Mouse (Mus musculus): Measurements from ENCODE around the gene Dlx3. TPM values are rescaled to one million over a fixed set of nuclear protein-coding genes. Genes with fewer than 3 reads are reported as not detected.

Dlx3 gene
- polyA plus RNA-seq, 1 experiment from 2014 or later, result 0.38 TPM

DNA sequence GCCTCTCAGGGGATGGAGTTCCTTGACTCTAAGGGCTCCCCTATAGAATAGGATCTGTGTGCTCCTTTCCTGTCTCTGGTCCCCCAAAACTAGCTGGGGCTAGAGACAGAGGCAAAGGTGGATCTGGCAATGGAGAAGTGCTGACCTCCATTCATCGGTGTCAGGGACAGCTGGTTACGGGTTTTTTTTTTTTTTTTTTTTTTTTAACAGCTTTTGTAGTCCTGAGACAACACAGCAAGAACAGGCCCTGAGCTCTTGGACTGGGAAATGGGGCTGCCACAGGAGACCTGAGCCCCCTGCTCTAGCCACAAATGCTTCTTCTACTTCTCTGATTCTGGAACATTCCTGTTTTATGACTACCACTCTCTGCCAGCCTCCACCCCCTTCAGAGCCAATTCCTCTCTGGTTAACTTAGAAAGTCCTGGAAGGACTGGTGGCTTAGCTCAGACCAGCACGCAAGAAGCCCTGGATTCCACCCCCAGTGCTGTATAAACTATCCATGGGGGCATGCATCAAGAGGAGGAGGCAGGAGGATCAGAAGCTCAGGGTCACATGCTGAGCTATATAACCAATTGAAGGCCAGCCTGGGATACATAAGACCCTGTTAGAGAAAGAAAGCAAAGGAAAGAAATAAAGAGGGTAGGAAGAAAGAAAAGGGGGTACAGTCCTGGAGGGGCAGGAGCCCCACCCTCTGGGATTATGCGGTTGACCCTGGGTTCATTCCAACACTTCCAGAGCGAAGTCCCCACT lies 21.4 kb upstream of the Dlx3 start:
- no peak for ATAC-seq
- no peaks in the 10 kb centered on the region for H3K27me3 ChIP-seq (ENCODE audit: control insufficient read depth, insufficient read depth, low read depth, low read length)
- no peaks in the 10 kb centered on the region for H3K36me3 ChIP-seq (ENCODE audit: control insufficient read depth, insufficient read depth, low read length)
- H3K4me2 ChIP-seq (ENCODE audit: low read length), result no peak overlapping the region
- H3K9ac ChIP-seq (ENCODE audit: low read depth, low read length), result no peak overlapping the region
- no peaks in the 10 kb centered on the region for H3K9me3 ChIP-seq (replicated peaks; ENCODE audit: control insufficient read depth, low read length, poor library complexity, severe bottlenecking)
- H3K4me3 ChIP-seq (ENCODE audit: low read depth, low read length), result no peak overlapping the region
- WGBS, result 80% methylated on average over 5 of the region's 5 CpGs
- no peaks in the 10 kb centered on the region for H3K4me1 ChIP-seq (ENCODE audit: control insufficient read depth, insufficient read depth, low read length)
- H3K27ac ChIP-seq (ENCODE audit: low read length), result no peak overlapping the region

DNA sequence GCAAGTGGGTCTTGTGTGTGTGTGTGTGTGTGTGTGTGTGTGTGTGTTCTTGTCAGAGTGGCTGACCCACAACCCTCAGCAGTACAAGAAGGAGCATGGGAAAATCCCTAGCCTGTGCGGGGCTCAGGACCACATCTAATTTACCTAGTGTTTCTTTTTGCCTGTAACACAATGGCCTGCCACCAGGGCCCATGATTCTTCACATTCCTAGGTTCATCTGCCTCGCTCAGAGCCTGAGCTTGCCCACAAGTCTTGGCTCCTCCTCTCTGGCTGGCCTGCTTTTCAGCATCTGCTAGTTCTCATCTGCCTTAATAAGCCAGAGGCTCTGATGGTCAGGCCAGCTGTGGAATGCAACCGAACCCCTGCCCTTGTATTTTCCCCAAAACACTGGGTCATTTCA lies 19.5 kb upstream of the Dlx3 start:
- H3K36me3 ChIP-seq (ENCODE audit: control insufficient read depth, insufficient read depth, low read length), result no peaks in the 10 kb centered on the region
- peaks cover 2% of the 10 kb centered on the region for H3K4me1 ChIP-seq (ENCODE audit: control insufficient read depth, insufficient read depth, low read length)
- no peak for ATAC-seq
- no peak overlapping the region for H3K9ac ChIP-seq (ENCODE audit: low read depth, low read length)
- H3K4me3 ChIP-seq (ENCODE audit: low read depth, low read length), result no peak overlapping the region
- H3K4me2 ChIP-seq (ENCODE audit: low read length), result no peak overlapping the region
- no peak overlapping the region for H3K27ac ChIP-seq (ENCODE audit: low read length)
- no peaks in the 10 kb centered on the region for H3K9me3 ChIP-seq (replicated peaks; ENCODE audit: control insufficient read depth, low read length, poor library complexity, severe bottlenecking)
- no peaks in the 10 kb centered on the region for H3K27me3 ChIP-seq (ENCODE audit: control insufficient read depth, insufficient read depth, low read depth, low read length)
- WGBS, result 32% methylated on average over 3 of the region's 3 CpGs

DNA sequence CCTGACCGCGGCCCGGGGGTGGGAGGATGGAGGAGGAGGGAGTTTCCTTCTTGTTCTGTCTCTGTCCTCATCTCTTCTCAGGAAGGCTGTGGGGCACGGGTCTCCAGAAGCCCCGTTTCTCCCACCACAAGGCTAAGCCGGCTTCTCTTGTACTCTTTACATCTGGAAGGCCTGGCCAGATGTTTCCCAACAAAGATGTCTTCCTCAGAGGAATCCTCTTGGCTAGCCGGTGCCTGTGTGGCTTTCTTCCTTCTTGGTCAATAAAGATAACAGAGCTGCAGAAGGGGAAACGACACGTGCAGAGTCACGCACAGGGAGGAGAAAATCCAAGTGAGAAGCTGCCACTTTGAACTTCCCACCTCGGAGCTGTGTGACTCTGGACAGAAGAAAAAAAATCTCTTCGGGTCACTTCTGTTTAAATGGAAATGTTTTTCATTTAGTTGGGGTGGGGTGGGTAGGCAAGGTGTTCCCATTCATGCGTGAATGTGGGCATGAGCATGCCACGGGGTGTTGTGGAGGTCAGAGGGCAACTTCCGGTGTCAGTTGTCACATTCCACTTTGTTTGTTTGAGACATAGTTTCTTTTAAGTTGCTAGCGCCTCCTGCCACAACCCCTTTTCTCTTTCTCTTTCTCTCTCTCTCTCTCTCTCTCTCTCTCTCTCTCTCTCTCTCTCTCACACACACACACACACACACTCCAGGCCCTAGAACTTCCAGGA lies 18.7 kb upstream of the Dlx3 start:
- H3K9ac ChIP-seq (ENCODE audit: low read depth, low read length), result no peak overlapping the region
- no peaks in the 10 kb centered on the region; the same call in 1 of the 2 replicates for H3K27me3 ChIP-seq (ENCODE audit: control insufficient read depth, insufficient read depth, low read depth, low read length)
- peaks cover 2% of the 10 kb centered on the region for H3K4me1 ChIP-seq (ENCODE audit: control insufficient read depth, insufficient read depth, low read length)
- no peak overlapping the region for H3K27ac ChIP-seq (ENCODE audit: low read length)
- no peak for ATAC-seq
- H3K36me3 ChIP-seq (ENCODE audit: control insufficient read depth, insufficient read depth, low read length), result no peaks in the 10 kb centered on the region
- no peak overlapping the region for H3K4me2 ChIP-seq (ENCODE audit: low read length)
- WGBS, result 26% methylated on average over 16 of the region's 16 CpGs
- H3K4me3 ChIP-seq (ENCODE audit: low read depth, low read length), result no peak overlapping the region
- no peaks in the 10 kb centered on the region for H3K9me3 ChIP-seq (replicated peaks; ENCODE audit: control insufficient read depth, low read length, poor library complexity, severe bottlenecking)

DNA sequence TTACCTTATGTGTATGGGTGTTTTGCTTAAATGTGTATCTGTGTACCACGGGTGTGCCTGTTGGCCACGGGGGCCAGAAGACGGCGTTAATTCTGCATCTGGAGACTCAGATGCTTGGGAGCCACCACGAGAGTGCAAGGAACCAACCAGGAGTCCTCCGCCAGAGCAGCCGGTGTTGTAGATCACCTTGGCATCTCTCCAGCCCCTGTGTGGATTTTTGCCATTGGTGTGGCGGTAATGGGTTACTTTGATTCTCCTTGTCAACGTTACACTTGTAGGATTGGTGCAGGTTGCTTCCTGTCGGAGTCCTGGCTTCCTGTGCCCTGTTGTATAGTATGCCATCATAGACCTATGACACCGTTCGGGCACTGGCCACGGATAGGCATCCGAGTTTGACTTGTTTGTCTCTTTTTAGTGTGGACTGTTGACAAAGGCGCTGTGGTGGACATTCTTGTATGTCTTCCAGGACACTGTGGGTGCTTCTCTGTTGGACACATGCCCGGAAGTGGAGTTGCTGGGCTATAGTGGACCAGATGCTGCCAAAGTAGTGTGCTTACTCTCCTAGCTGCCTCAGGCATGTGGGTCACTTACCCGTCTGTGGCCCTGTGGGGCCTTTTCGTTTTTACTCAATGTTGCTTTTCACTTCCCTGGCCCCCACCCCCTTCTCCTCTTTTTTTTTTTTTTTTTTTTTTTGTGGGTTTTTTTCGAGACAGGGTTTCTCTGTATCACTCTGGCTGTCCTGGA lies 17.6 kb upstream of the Dlx3 start:
- no peak for ATAC-seq
- 93% methylated on average over 19 of the region's 19 CpGs for WGBS
- no peaks in the 10 kb centered on the region for H3K9me3 ChIP-seq (replicated peaks; ENCODE audit: control insufficient read depth, low read length, poor library complexity, severe bottlenecking)
- no peak overlapping the region for H3K4me3 ChIP-seq (ENCODE audit: low read depth, low read length)
- no peak overlapping the region for H3K27ac ChIP-seq (ENCODE audit: low read length)
- H3K36me3 ChIP-seq (ENCODE audit: control insufficient read depth, insufficient read depth, low read length), result no peaks in the 10 kb centered on the region
- H3K4me1 ChIP-seq (ENCODE audit: control insufficient read depth, insufficient read depth, low read length), result peaks cover 6% of the 10 kb centered on the region
- H3K27me3 ChIP-seq (ENCODE audit: control insufficient read depth, insufficient read depth, low read depth, low read length), result no peaks in the 10 kb centered on the region; the same call in 1 of the 2 replicates
- no peak overlapping the region for H3K9ac ChIP-seq (ENCODE audit: low read depth, low read length)
- no peak overlapping the region for H3K4me2 ChIP-seq (ENCODE audit: low read length)

DNA sequence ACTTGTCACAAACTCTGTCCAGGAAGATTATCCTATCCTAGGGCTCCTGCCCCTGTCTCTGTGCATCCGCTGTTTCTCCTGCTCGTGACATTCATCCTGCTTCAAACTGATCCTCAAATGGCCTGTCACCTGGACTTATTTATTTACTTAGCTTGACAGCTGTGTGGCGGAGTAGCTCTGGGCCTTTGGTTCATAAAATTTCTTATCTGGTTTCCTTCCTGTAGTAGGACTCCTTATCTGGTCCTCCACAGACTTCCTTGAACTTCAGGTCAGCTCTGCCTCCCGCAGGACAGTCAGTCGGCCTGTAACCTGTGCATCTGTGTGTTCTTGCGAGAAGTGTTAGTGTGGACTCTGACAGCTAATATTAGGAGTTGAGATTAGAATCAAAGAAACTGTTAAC lies 15.7 kb upstream of the Dlx3 start:
- no peaks in the 10 kb centered on the region; the same call in 1 of the 2 replicates for H3K27me3 ChIP-seq (ENCODE audit: control insufficient read depth, insufficient read depth, low read depth, low read length)
- no peak overlapping the region for H3K27ac ChIP-seq (ENCODE audit: low read length)
- H3K9me3 ChIP-seq (replicated peaks; ENCODE audit: control insufficient read depth, low read length, poor library complexity, severe bottlenecking), result no peaks in the 10 kb centered on the region
- no peak overlapping the region for H3K4me2 ChIP-seq (ENCODE audit: low read length)
- ATAC-seq, result no peak
- no peaks in the 10 kb centered on the region for H3K36me3 ChIP-seq (ENCODE audit: control insufficient read depth, insufficient read depth, low read length)
- WGBS, result 72% methylated on average over 6 of the region's 6 CpGs
- H3K4me1 ChIP-seq (ENCODE audit: control insufficient read depth, insufficient read depth, low read length), result peaks cover 6% of the 10 kb centered on the region
- H3K9ac ChIP-seq (ENCODE audit: low read depth, low read length), result no peak overlapping the region
- no peak overlapping the region for H3K4me3 ChIP-seq (ENCODE audit: low read depth, low read length)

DNA sequence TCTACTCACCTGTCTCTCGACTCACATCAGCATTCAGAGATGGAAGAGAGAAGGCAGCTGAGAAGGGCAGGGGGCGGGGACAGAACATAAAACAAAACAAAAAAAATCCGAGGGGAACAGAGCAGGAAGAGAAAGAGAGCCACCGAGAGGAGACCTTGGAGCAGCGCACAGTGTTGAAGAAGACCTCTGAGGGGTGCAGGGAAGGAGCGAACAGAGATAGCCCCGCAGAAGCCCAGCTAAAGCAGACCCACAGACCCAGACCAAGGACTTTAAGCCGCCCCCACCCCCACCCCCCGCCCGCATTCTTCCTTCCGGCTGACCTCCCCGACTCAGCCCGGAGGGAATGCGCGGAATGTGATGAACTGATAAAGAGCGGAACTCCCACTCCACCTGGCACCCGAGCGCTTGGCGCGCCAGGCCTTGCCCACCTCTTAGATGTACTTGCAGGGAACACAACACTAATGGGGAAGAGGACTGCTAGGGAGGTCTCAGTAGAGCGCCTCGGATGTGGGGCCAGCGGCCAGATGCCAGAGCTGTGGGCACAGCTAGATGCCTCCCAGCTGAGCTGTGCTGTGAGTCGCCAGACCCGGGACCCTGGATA lies 14.5 kb upstream of the Dlx3 start:
- Histone ChIP-seq H3K4me1 (ENCODE audit: control insufficient read depth, insufficient read depth, low read length) (peaks cover 6% of the 10 kb centered on the region), H3K36me3 (ENCODE audit: control insufficient read depth, insufficient read depth, low read length) (no peaks in the 10 kb centered on the region), H3K4me2 (ENCODE audit: low read length) (peak overlapping the region; percentile 42), H3K9ac (ENCODE audit: low read depth, low read length) (no peak overlapping the region), H3K27me3 (ENCODE audit: control insufficient read depth, insufficient read depth, low read depth, low read length) (no peaks in the 10 kb centered on the region; the same call in 1 of the 2 replicates), H3K4me3 (ENCODE audit: low read depth, low read length) (no peak overlapping the region), H3K27ac (ENCODE audit: low read length) (no peak overlapping the region), H3K9me3 (replicated peaks; ENCODE audit: control insufficient read depth, low read length, poor library complexity, severe bottlenecking) (no peaks in the 10 kb centered on the region)
- WGBS, result 6% methylated on average over 25 of the region's 25 CpGs
- ATAC-seq, result no peak

DNA sequence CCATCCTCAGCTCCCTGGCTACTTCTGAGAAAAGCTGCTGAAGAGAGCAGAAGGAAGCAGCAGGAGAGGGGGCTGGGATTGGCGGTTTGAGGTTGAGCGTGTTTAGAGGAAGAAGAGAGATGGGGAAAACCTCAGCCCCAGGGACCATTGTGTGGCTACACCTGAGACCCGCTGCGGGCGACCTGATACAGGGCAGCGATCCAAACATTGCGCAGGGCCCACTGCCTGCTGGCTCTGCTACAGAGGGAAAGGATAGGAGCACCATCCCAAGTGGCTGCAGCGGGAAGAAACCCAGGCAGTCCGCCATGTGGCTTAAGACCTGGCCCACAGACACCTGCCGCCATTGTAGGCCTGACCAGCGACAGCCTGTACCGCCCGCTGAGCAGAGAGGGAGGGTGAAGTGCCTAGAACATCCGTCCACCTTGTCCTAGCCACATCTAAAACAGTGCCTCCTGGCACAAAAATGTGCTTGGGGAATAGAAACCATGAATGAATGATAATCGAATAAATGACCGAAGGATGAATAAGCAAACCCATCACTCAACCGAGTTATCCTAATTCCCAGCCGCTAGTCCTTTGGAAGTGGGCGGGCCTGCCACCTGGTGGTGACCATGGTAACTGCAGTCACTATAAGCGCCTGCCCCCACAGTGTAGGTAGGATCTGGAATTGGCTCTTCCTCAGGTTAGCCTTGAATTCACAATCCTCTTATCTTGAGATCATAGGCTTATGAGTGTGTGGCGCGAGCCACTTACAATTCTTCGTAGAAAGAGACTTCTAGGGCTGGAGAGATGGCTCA lies 13.3 kb upstream of the Dlx3 start:
- peak overlapping the region; percentile 22; the same call in 1 of the 2 replicates for H3K4me2 ChIP-seq (ENCODE audit: low read length)
- no peaks in the 10 kb centered on the region for H3K9me3 ChIP-seq (replicated peaks; ENCODE audit: control insufficient read depth, low read length, poor library complexity, severe bottlenecking)
- H3K27ac ChIP-seq (ENCODE audit: low read length), result no peak overlapping the region
- no peak overlapping the region for H3K9ac ChIP-seq (ENCODE audit: low read depth, low read length)
- 33% methylated on average over 23 of the region's 23 CpGs for WGBS
- H3K36me3 ChIP-seq (ENCODE audit: control insufficient read depth, insufficient read depth, low read length), result no peaks in the 10 kb centered on the region
- H3K4me1 ChIP-seq (ENCODE audit: control insufficient read depth, insufficient read depth, low read length), result peaks cover 6% of the 10 kb centered on the region
- no peak overlapping the region for H3K4me3 ChIP-seq (ENCODE audit: low read depth, low read length)
- ATAC-seq, result peak; percentile 67
- no peaks in the 10 kb centered on the region; the same call in 1 of the 2 replicates for H3K27me3 ChIP-seq (ENCODE audit: control insufficient read depth, insufficient read depth, low read depth, low read length)

DNA sequence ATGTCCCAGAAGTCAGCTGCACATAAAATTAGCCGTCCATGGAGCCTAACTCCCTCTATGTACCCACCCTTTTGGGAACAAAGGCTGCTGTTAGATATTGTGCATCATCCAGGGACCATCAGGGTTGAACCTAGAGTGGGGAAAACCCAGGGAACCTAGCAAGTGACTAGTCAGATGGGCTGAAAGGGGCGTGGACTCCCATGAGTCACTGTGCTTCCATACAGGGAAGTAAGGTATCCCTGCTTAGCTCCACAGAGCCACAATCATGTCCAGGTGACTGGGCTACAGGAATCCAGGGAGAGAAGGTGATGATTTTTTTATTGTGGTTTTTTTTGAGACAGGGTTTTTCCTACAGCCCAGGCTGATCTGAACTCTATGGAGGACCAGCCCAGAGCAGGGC lies 10.9 kb upstream of the Dlx3 start:
- Histone ChIP-seq H3K9ac (ENCODE audit: low read depth, low read length) (no peak overlapping the region), H3K36me3 (ENCODE audit: control insufficient read depth, insufficient read depth, low read length) (no peaks in the 10 kb centered on the region), H3K27me3 (ENCODE audit: control insufficient read depth, insufficient read depth, low read depth, low read length) (no peaks in the 10 kb centered on the region; the same call in 1 of the 2 replicates), H3K9me3 (replicated peaks; ENCODE audit: control insufficient read depth, low read length, poor library complexity, severe bottlenecking) (no peaks in the 10 kb centered on the region), H3K4me2 (ENCODE audit: low read length) (no peak overlapping the region), H3K4me3 (ENCODE audit: low read depth, low read length) (no peak overlapping the region), H3K27ac (ENCODE audit: low read length) (no peak overlapping the region), H3K4me1 (ENCODE audit: control insufficient read depth, insufficient read depth, low read length) (peaks cover 6% of the 10 kb centered on the region)
- WGBS, result 85% methylated on average over 2 of the region's 2 CpGs
- no peak for ATAC-seq

Data from midbrain, embryonic 16.5 days (tissue).